Mouse (Mus musculus) gastrocnemius, adult 2 months (tissue): Measurements from ENCODE around the gene Fbxo11. TPM values are rescaled to one million over a fixed set of nuclear protein-coding genes. Genes with fewer than 3 reads are reported as not detected.

ENCODE experiments used
- DNase-seq: peaks from one replicate; pipeline ENCODE4 v3.0.0; 2022
- H3K27ac ChIP-seq: fragments of 200-600 bp; 2 replicates; pipeline ENCODE4 v1.8.1; 2022; ENCODE audit warnings: mild to moderate bottlenecking
- H3K4me3 ChIP-seq: fragments of 200-600 bp; 2 replicates; pipeline ENCODE4 v1.8.1; 2022; ENCODE audit warnings: mild to moderate bottlenecking, moderate library complexity
- CTCF ChIP-seq: fragments of 200-600 bp; IDR thresholded peaks from 2 replicates; pipeline ENCODE4 v1.8.1; 2022; ENCODE audit warnings: antibody characterized with exemption, mild to moderate bottlenecking, moderate library complexity
- intact Hi-C: fragments of 180-260 bp; cut with DNase I; formaldehyde crosslinking; loops from one replicate; pipeline ENCODE4 v1.15.1; 2025
- long read RNA-seq, 2 experiments: library from polyadenylated mRNA; stranded (forward); transcript quantifications; one replicate each; pipeline ENCODE4 v2.0.0; 2021
- total RNA-seq, 2 experiments: library from RNA; stranded (reverse); gene quantifications; 2 replicates each; pipeline ENCODE4 v1.2.3; 2021

Fbxo11 gene
- 10 to 100 TPM; 33.2 to 38.8 TPM for total RNA-seq
- long read RNA-seq, experiment 1, partial matches to known transcripts: 2 of 5 reads
- long read RNA-seq, experiment 1, other reads (novel, unspliced or antisense): 2 of 5 reads
- long read RNA-seq, experiment 2, partial matches to known transcripts: 1 of 8 reads
- long read RNA-seq, experiment 2, other reads (novel, unspliced or antisense): 7 of 8 reads

- intact Hi-C loops: loop anchor here (2.0 kb wide), 1 partner anchor 190 kb away; no protein-coding TSS in a partner anchor
- peak within 1 kb of the TSS; percentile 99 for H3K4me3 ChIP-seq
- DNase-seq: peak; percentile 77
- no peak for TF ChIP-seq CTCF
- H3K27ac ChIP-seq: peak within 1 kb of the TSS; percentile 98
These were observed at the start of gene Fbxo11 for GRCm38 (mm10) chr17:88065031-88065800. Gene Fbxo11, minus strand, starts transcription at chr17:88065291.

GRCm38 (mm10) chr17:88113883-88114229 is 48.8 kb upstream of the Fbxo11 start:
- intact Hi-C loops: no loop called here
- Histone ChIP-seq H3K4me3 (no peak overlapping the region), H3K27ac (no peak overlapping the region)
- TF ChIP-seq CTCF: no peak
- DNase-seq: no peak

- no peak overlapping the region for H3K27ac ChIP-seq
- no peak for TF ChIP-seq CTCF
- no peak overlapping the region for H3K4me3 ChIP-seq
- intact Hi-C loops: no loop called here
- no peak for DNase-seq
These were observed 48.2 kb upstream of the Fbxo11 start for GRCm38 (mm10) chr17:88113015-88113882.

- Histone ChIP-seq H3K27ac (peak overlapping the region; percentile 44), H3K4me3 (no peak overlapping the region)
- TF ChIP-seq CTCF: no peak
- DNase-seq: no peak
- intact Hi-C loops: no loop called here
These were observed 47.0 kb upstream of the Fbxo11 start for GRCm38 (mm10) chr17:88111865-88112645.

- no peak for TF ChIP-seq CTCF
- DNase-seq: peak; percentile 47
- intact Hi-C loops: no loop called here
- peak overlapping the region; percentile 29; the same call in 1 of the 2 replicates for H3K4me3 ChIP-seq
- H3K27ac ChIP-seq: peak overlapping the region; percentile 44
These were observed 46.1 kb upstream of the Fbxo11 start for GRCm38 (mm10) chr17:88111081-88111796.

GRCm38 (mm10) chr17:88107708-88108107 is 42.6 kb upstream of the Fbxo11 start:
- TF ChIP-seq CTCF: peak; percentile 26
- Histone ChIP-seq H3K4me3 (no peak overlapping the region), H3K27ac (no peak overlapping the region)
- intact Hi-C loops: no loop called here
- DNase-seq: no peak

GRCm38 (mm10) chr17:88106365-88106764 is 41.3 kb upstream of the Fbxo11 start:
- intact Hi-C loops: no loop called here
- Histone ChIP-seq H3K27ac (peak overlapping the region; percentile 67), H3K4me3 (no peak overlapping the region)
- no peak for TF ChIP-seq CTCF
- DNase-seq: peak; percentile 56

- intact Hi-C loops: no loop called here
- DNase-seq: no peak
- H3K4me3 ChIP-seq: no peak overlapping the region
- H3K27ac ChIP-seq: no peak overlapping the region
- no peak for TF ChIP-seq CTCF
These were observed 37.5 kb upstream of the Fbxo11 start for GRCm38 (mm10) chr17:88102597-88102996.

GRCm38 (mm10) chr17:88098181-88098852 is 33.2 kb upstream of the Fbxo11 start:
- no peak overlapping the region for H3K4me3 ChIP-seq
- no peak for DNase-seq
- intact Hi-C loops: no loop called here
- no peak for TF ChIP-seq CTCF
- H3K27ac ChIP-seq: no peak overlapping the region

GRCm38 (mm10) chr17:88097543-88097942 is 32.5 kb upstream of the Fbxo11 start:
- intact Hi-C loops: no loop called here
- no peak for TF ChIP-seq CTCF
- Histone ChIP-seq H3K27ac (no peak overlapping the region), H3K4me3 (no peak overlapping the region)
- no peak for DNase-seq

GRCm38 (mm10) chr17:88096809-88097399 is 31.8 kb upstream of the Fbxo11 start:
- Histone ChIP-seq H3K4me3 (no peak overlapping the region), H3K27ac (no peak overlapping the region)
- intact Hi-C loops: no loop called here
- no peak for TF ChIP-seq CTCF
- DNase-seq: no peak
